8 mouse cellular contexts compared by ENCODE assay signal in genomic region chr4:140702611-140703327, GRCm38 (mm10). TPM values are rescaled to one million over a fixed set of nuclear protein-coding genes. Genes with fewer than 3 reads are reported as not detected.
DNase-seq lines count a peak whose midpoint lies in the region; ATAC-seq lines count a peak whose summit lies in the region.

No protein-coding gene starts in this region.

- peak overlapping the region; percentile 92 for H3K4me2 ChIP-seq in embryonic facial prominence, embryonic 13.5 days
- H3K4me2 ChIP-seq in liver, embryonic 11.5 days, result peak overlapping the region; percentile 95

- H3K4me1 ChIP-seq in embryonic facial prominence, embryonic 13.5 days, result peaks cover 60% of the 10 kb centered on the region
- H3K4me1 ChIP-seq in liver, embryonic 11.5 days (replicated peaks; ENCODE audit: control insufficient read depth, insufficient read depth, low read length), result peaks cover 39% of the 10 kb centered on the region

- peak overlapping the region; percentile 99 for H3K27ac ChIP-seq in embryonic facial prominence, embryonic 13.5 days
- peak overlapping the region; percentile 100 for H3K27ac ChIP-seq in liver, embryonic 11.5 days (ENCODE audit: low read depth, low read length)

- no peaks in the 10 kb centered on the region for H3K9me3 ChIP-seq in embryonic facial prominence, embryonic 13.5 days
- H3K9me3 ChIP-seq in liver, embryonic 11.5 days (ENCODE audit: control insufficient read depth, low read length), result no peaks in the 10 kb centered on the region

- H3K36me3 ChIP-seq in embryonic facial prominence, embryonic 13.5 days, result peaks cover 36% of the 10 kb centered on the region
- peaks cover 23% of the 10 kb centered on the region for H3K36me3 ChIP-seq in liver, embryonic 11.5 days (ENCODE audit: control insufficient read depth, insufficient read depth, low read length)
- H3K36me3 ChIP-seq in splenic B cell, adult 2 months (ENCODE audit: control insufficient read depth, insufficient read depth, low read length, poor library complexity, severe bottlenecking), result no peaks in the 10 kb centered on the region

- ATAC-seq in embryonic facial prominence, embryonic 13.5 days (ENCODE audit: insufficient number of reproducible peaks, insufficient read depth, low FRiP score, low TSS enrichment, low read depth), result peak; percentile 72
- peak; percentile 78 for ATAC-seq in liver, embryonic 11.5 days (replicated peaks; ENCODE audit: low FRiP score)

- DNase-seq in 3T3-L1 (ENCODE audit: low read depth, low spot score), result peak; percentile 65
- peak; percentile 93 for DNase-seq in adrenal gland, postnatal 25 days
- peak; percentile 71 for DNase-seq in heart, adult 8-10 months (ENCODE audit: low spot score)
- DNase-seq in kidney, adult 9 months, result peak; percentile 81
- DNase-seq in liver, embryonic 11.5 days (ENCODE audit: low spot score), result peak; percentile 84
- peak; percentile 81 for DNase-seq in naive thymus-derived CD4-positive, alpha-beta T cell, adult 2 months (ENCODE audit: low read depth)
- peak; percentile 84 for DNase-seq in splenic B cell, adult 2 months (ENCODE audit: low read depth, low spot score)

- H3K4me3 ChIP-seq in embryonic facial prominence, embryonic 13.5 days, result peak overlapping the region; percentile 94
- H3K4me3 ChIP-seq in liver, embryonic 11.5 days (ENCODE audit: low read depth, low read length), result peak overlapping the region; percentile 98

- WGBS in embryonic facial prominence, embryonic 13.5 days, result under 1% methylated on average over 45 of the region's 68 CpGs
- WGBS in liver, embryonic 11.5 days, result under 1% methylated on average over 45 of the region's 68 CpGs

- peaks cover 17% of the 10 kb centered on the region; the same call in 1 of the 2 replicates for H3K27me3 ChIP-seq in embryonic facial prominence, embryonic 13.5 days
- peaks cover 3% of the 10 kb centered on the region for H3K27me3 ChIP-seq in liver, embryonic 11.5 days (replicated peaks; ENCODE audit: control insufficient read depth, insufficient read depth, low read length)
- H3K27me3 ChIP-seq in splenic B cell, adult 2 months (ENCODE audit: control insufficient read depth, insufficient read depth, low read length, poor library complexity, severe bottlenecking), result no peaks in the 10 kb centered on the region

- H3K9ac ChIP-seq in embryonic facial prominence, embryonic 13.5 days, result peak overlapping the region; percentile 97
- H3K9ac ChIP-seq in liver, embryonic 11.5 days (ENCODE audit: low read depth, low read length), result peak overlapping the region; percentile 99

RNA-seq across cellular contexts. Expression of gene Rcc2, which starts 2.4 kb away (rescaled TPM):
- 82.0 and 87.5 TPM in 2 replicates for total RNA-seq in adrenal gland, postnatal 25 days (2021)
- polyA plus RNA-seq in embryonic facial prominence, embryonic 13.5 days (2015; fragmentation: Nextera tagmentation; extraction: Ambion mirVana), result 43.5 and 44.2 TPM in 2 replicates
- total RNA-seq in heart, adult 8-10 months (2022), result 10 to 100 TPM; 11.4 to 12.5 (median 11.9) TPM
- 66.7 and 74.5 TPM in 2 replicates for polyA plus RNA-seq in liver, embryonic 11.5 days (2014; fragmentation: Nextera tagmentation; extraction: Ambion mirVana)

RNA-seq across cellular contexts. Expression of gene Arhgef10l, which starts 37.0 kb away (rescaled TPM):
- 10.0 and 16.6 TPM in 2 replicates for total RNA-seq in adrenal gland, postnatal 25 days (2021)
- 11.5 and 11.6 TPM in 2 replicates for polyA plus RNA-seq in embryonic facial prominence, embryonic 13.5 days (2015; fragmentation: Nextera tagmentation; extraction: Ambion mirVana)
- total RNA-seq in heart, adult 8-10 months (2022), result 10 to 100 TPM; 59.6 to 80.5 (median 71.9) TPM
- 5.0 and 6.7 TPM in 2 replicates for polyA plus RNA-seq in liver, embryonic 11.5 days (2014; fragmentation: Nextera tagmentation; extraction: Ambion mirVana)

RNA-seq across cellular contexts. Expression of gene Padi6, which starts 39.7 kb away (rescaled TPM):
- 0.15 TPM in 1 of 2 replicates, not detected in the other for total RNA-seq in adrenal gland, postnatal 25 days (2021)
- polyA plus RNA-seq in embryonic facial prominence, embryonic 13.5 days (2015; fragmentation: Nextera tagmentation; extraction: Ambion mirVana), result not detected in 2 replicates
- not detected for total RNA-seq in heart, adult 8-10 months (2022)
- not detected in 2 replicates for polyA plus RNA-seq in liver, embryonic 11.5 days (2014; fragmentation: Nextera tagmentation; extraction: Ambion mirVana)

Comparison
In these comparisons a context has a peak if more than half of its experiments do, and no peak if none do; other contexts are left out.
1. Peak in every context shown above with its lines: DNase-seq, ATAC-seq, H3K4me3 ChIP-seq and H3K27ac ChIP-seq.